Mouse (Mus musculus): ENCODE data around the gene Gnaq. TPM values are rescaled to one million over a fixed set of nuclear protein-coding genes. Genes with fewer than 3 reads are reported as not detected.

Gene Gnaq
- total RNA-seq, 2 experiments from 2014 or later = 165 to 178 TPM

- no peak for DNase-seq (ENCODE audit: low spot score in 2 of 2)
- intact Hi-C loops (cut with DNase I) = no loop called here
Observed at GRCm38 (mm10) chr19:16183592-16184365, 51.1 kb downstream of the Gnaq start.

- intact Hi-C loops (cut with DNase I) = no loop called here
- no peak for DNase-seq (ENCODE audit: low spot score in 2 of 2)
Observed at GRCm38 (mm10) chr19:16186984-16187383, 54.4 kb downstream of the Gnaq start.

- intact Hi-C loops (cut with DNase I) = no loop called here
- no peak for DNase-seq (ENCODE audit: low spot score in 2 of 2)
Observed at GRCm38 (mm10) chr19:16187952-16188351, 55.3 kb downstream of the Gnaq start.

GRCm38 (mm10) chr19:16189066-16189765 is 56.6 kb downstream of the Gnaq start:
- no peak for DNase-seq (ENCODE audit: low spot score in 2 of 2)
- intact Hi-C loops (cut with DNase I) = no loop called here

- intact Hi-C loops (cut with DNase I) = loop anchor here (5.0 kb wide), 2 partner anchors 66 to 136 kb away; partner anchors contain the start of gene Gnaq
- no peak for DNase-seq (ENCODE audit: low spot score in 2 of 2)
Observed at GRCm38 (mm10) chr19:16198162-16198561, 65.5 kb downstream of the Gnaq start.

GRCm38 (mm10) chr19:16201356-16201755 is 68.7 kb downstream of the Gnaq start:
- intact Hi-C loops (cut with DNase I) = no loop called here
- DNase-seq (ENCODE audit: low spot score in 2 of 2) = no peak

- peak in 1 of 2 experiments; percentile 71 for DNase-seq (ENCODE audit: low spot score in 2 of 2)
- intact Hi-C loops (cut with DNase I) = no loop called here
Observed at GRCm38 (mm10) chr19:16204776-16205680, 72.4 kb downstream of the Gnaq start.

GRCm38 (mm10) chr19:16209616-16210015 is 77.0 kb downstream of the Gnaq start:
- no peak for DNase-seq (ENCODE audit: low spot score in 2 of 2)
- intact Hi-C loops (cut with DNase I) = no loop called here

- no peak for DNase-seq (ENCODE audit: low spot score in 2 of 2)
- intact Hi-C loops (cut with DNase I) = no loop called here
Observed at GRCm38 (mm10) chr19:16214946-16215345, 82.3 kb downstream of the Gnaq start.

- intact Hi-C loops (cut with DNase I) = no loop called here
Observed at GRCm38 (mm10) chr19:16215430-16216016, 82.9 kb downstream of the Gnaq start.

GRCm38 (mm10) chr19:16219978-16220377 is 87.3 kb downstream of the Gnaq start:
- intact Hi-C loops (cut with DNase I) = no loop called here
- DNase-seq (ENCODE audit: low spot score in 2 of 2) = peak in 1 of 2 experiments; percentile 64

More at GRCm38 (mm10) chr19:16215430-16216016, 82.9 kb downstream of the Gnaq start:
- no peak for DNase-seq (ENCODE audit: low spot score in 2 of 2)

- intact Hi-C loops (cut with DNase I) = no loop called here
- DNase-seq (ENCODE audit: low spot score in 2 of 2) = no peak
Observed at GRCm38 (mm10) chr19:16222526-16222925, 89.9 kb downstream of the Gnaq start.

GRCm38 (mm10) chr19:16223126-16223525 is 90.5 kb downstream of the Gnaq start:
- intact Hi-C loops (cut with DNase I) = no loop called here
- DNase-seq (ENCODE audit: low spot score in 2 of 2) = no peak

- intact Hi-C loops (cut with DNase I) = no loop called here
- no peak for DNase-seq (ENCODE audit: low spot score in 2 of 2)
Observed at GRCm38 (mm10) chr19:16224831-16225230, 92.2 kb downstream of the Gnaq start.

GRCm38 (mm10) chr19:16231584-16231983 is 99.0 kb downstream of the Gnaq start:
- intact Hi-C loops (cut with DNase I) = no loop called here

GRCm38 (mm10) chr19:16235594-16235993 is 103.0 kb downstream of the Gnaq start:
- no peak for DNase-seq (ENCODE audit: low spot score in 2 of 2)
- intact Hi-C loops (cut with DNase I) = no loop called here

More at GRCm38 (mm10) chr19:16231584-16231983, 99.0 kb downstream of the Gnaq start:
- no peak for DNase-seq (ENCODE audit: low spot score in 2 of 2)

- DNase-seq (ENCODE audit: low spot score in 2 of 2) = no peak
- intact Hi-C loops (cut with DNase I) = no loop called here
Observed at GRCm38 (mm10) chr19:16237034-16237433, 104.4 kb downstream of the Gnaq start.

- intact Hi-C loops (cut with DNase I) = no loop called here
- DNase-seq (ENCODE audit: low spot score in 2 of 2) = no peak
Observed at GRCm38 (mm10) chr19:16238072-16238471, 105.4 kb downstream of the Gnaq start.

GRCm38 (mm10) chr19:16238512-16238911 is 105.9 kb downstream of the Gnaq start:
- no peak for DNase-seq (ENCODE audit: low spot score in 2 of 2)
- intact Hi-C loops (cut with DNase I) = no loop called here

Measured in left cerebral cortex, postnatal 25 days (tissue).